ENCODE assay signal across 8 mouse cellular contexts in genomic region chr5:24908141-24908819, GRCm38 (mm10).
A peak's percentile ranks its signal among the peaks of the same experiment; 100 is the strongest.
DNase-seq lines count a peak whose midpoint lies in the region; ATAC-seq and TF ChIP-seq lines count a peak whose summit lies in the region.

No protein-coding gene starts in this region.

- intact Hi-C loops in heart, postnatal 10 days (cut with DNase I), result loop anchor here (5.0 to 10.0 kb wide), 2 partner anchors 69 to 233 kb away; no protein-coding TSS in a partner anchor

- H3K4me3 ChIP-seq in E14TG2a.4 (replicated peaks; ENCODE audit: low read length), result peak overlapping the region; percentile 97
- H3K4me3 ChIP-seq in forebrain, embryonic 13.5 days, result peak overlapping the region; percentile 72
- peak overlapping the region; percentile 80 for H3K4me3 ChIP-seq in olfactory bulb, adult 2 months (ENCODE audit: insufficient read depth, low read depth, low read length)

- H3K27me3 ChIP-seq in E14TG2a.4 (ENCODE audit: insufficient read depth, low read length), result peaks cover 13% of the 10 kb centered on the region
- no peaks in the 10 kb centered on the region for H3K27me3 ChIP-seq in forebrain, embryonic 13.5 days

- peaks cover 52% of the 10 kb centered on the region for H3K4me1 ChIP-seq in E14TG2a.4 (replicated peaks; ENCODE audit: low read depth, low read length)
- peaks cover 23% of the 10 kb centered on the region for H3K4me1 ChIP-seq in forebrain, embryonic 13.5 days
- H3K4me1 ChIP-seq in olfactory bulb, adult 2 months (ENCODE audit: control insufficient read depth, insufficient read depth, low read length), result peaks cover 11% of the 10 kb centered on the region

- 0 out of 2 replicates have a peak, but pooled peaks cover 7% of the 10 kb centered on the region for H3K36me3 ChIP-seq in E14TG2a.4 (ENCODE audit: insufficient read depth, low read length)
- no peaks in the 10 kb centered on the region for H3K36me3 ChIP-seq in forebrain, embryonic 13.5 days (ENCODE audit: poor library complexity, severe bottlenecking)

- peak; percentile 64 for TF ChIP-seq POLR2A in olfactory bulb, adult 2 months (IDR thresholded peaks at IDR 0.05; ENCODE audit: insufficient read depth, low read depth, low read length)

- 0% methylated on average over 40 of the region's 87 CpGs for WGBS in forebrain, embryonic 13.5 days
- WGBS in large intestine, adult 2 months, result under 1% methylated on average over 74 of the region's 87 CpGs
- 1% methylated on average over 85 of the region's 87 CpGs for WGBS in olfactory bulb, adult 2 months

- peak overlapping the region; percentile 90 for H3K9ac ChIP-seq in forebrain, embryonic 13.5 days

- H3K9me3 ChIP-seq in E14TG2a.4 (ENCODE audit: low read length), result no peaks in the 10 kb centered on the region
- H3K9me3 ChIP-seq in forebrain, embryonic 13.5 days (replicated peaks), result no peaks in the 10 kb centered on the region

- peak overlapping the region; percentile 95 for H3K27ac ChIP-seq in forebrain, embryonic 13.5 days
- H3K27ac ChIP-seq in olfactory bulb, adult 2 months (ENCODE audit: insufficient read depth, low read depth, low read length), result peak overlapping the region; percentile 71

- no peak for TF ChIP-seq CTCF in E14TG2a.4 (conservative IDR thresholded peaks at IDR 0.05; ENCODE audit: low read length)
- peak; percentile 65 for TF ChIP-seq CTCF in olfactory bulb, adult 2 months (IDR thresholded peaks at IDR 0.05; ENCODE audit: insufficient read depth, low read depth, low read length)

- peak overlapping the region; percentile 77 for H3K4me2 ChIP-seq in forebrain, embryonic 13.5 days

- peak; percentile 95 for ATAC-seq in forebrain, embryonic 13.5 days

- DNase-seq in c-Kit-positive CD71-negative TER-119-negative erythroid progenitor cells, embryonic 14.5 days (ENCODE audit: low read depth), result peak; percentile 58
- DNase-seq in heart, postnatal 10 days, result peak; percentile 89
- DNase-seq in large intestine, adult 2 months (ENCODE audit: low read depth, low spot score), result peak; percentile 24
- peak; percentile 87 to 88 for DNase-seq in lung, adult 18-20 months
- DNase-seq in thymus, adult 18-20 months, result peak; percentile 88 to 92

Comparison
In these comparisons a context has a peak if more than half of its experiments do, and no peak if none do; other contexts are left out.
1. Peak in every context shown above with its lines: DNase-seq, ATAC-seq, H3K4me3 ChIP-seq and H3K27ac ChIP-seq.
2. DNase-seq: peak in every context shown above with its lines; median percentile 90 in thymus, adult 18-20 months; 89 in heart, postnatal 10 days; 88 in lung, adult 18-20 months; 58 in c-Kit-positive CD71-negative TER-119-negative erythroid progenitor cells, embryonic 14.5 days; 24 in large intestine, adult 2 months.